Mouse (Mus musculus) heart, embryonic 13.5 days (tissue): ENCODE data around the gene Tbc1d17. TPM values are rescaled to one million over a fixed set of nuclear protein-coding genes. Genes with fewer than 3 reads are reported as not detected.
"Not testable (repeated sequence)": the region's sequence is repeated elsewhere in the genome, so short reads cannot be mapped to it uniquely, and the experiment has no call there.

Experiments
- ATAC-seq: fragments of 200-750 bp; cut with Nextera tagmentation; 2 replicates; pipeline ENCODE4 v1.8.0; 2017; ENCODE audit warnings: moderate TSS enrichment; ENCODE audit not compliant: insufficient number of reproducible peaks, low FRiP score, low TSS enrichment; ENCODE audit errors: extremely low read depth
- H3K27ac ChIP-seq: fragments of 300-500 bp; sonication (generic); replicated peaks from 2 replicates; pipeline ENCODE4 v1.5.1; 2015; ENCODE audit warnings: moderate library complexity, mild to moderate bottlenecking, inconsistent platforms
- H3K27me3 ChIP-seq: fragments of 300-500 bp; sonication (generic); replicated peaks from 2 replicates; pipeline ENCODE4 v1.6.1; 2015; ENCODE audit warnings: mild to moderate bottlenecking, inconsistent platforms
- H3K36me3 ChIP-seq: fragments of 300-500 bp; sonication (generic); 2 replicates; pipeline ENCODE4 v1.6.1; 2015; ENCODE audit warnings: mild to moderate bottlenecking, inconsistent platforms
- H3K4me1 ChIP-seq: fragments of 300-500 bp; sonication (generic); 2 replicates; pipeline ENCODE4 v1.6.1; 2015; ENCODE audit warnings: inconsistent platforms
- H3K4me2 ChIP-seq: fragments of 300-500 bp; sonication (generic); 2 replicates; pipeline ENCODE4 v1.6.1; 2015; ENCODE audit warnings: inconsistent platforms, mild to moderate bottlenecking, moderate library complexity
- H3K4me3 ChIP-seq: fragments of 300-500 bp; sonication (generic); 2 replicates; pipeline ENCODE4 v1.5.1; 2015; ENCODE audit warnings: moderate library complexity, mild to moderate bottlenecking, inconsistent platforms
- H3K9ac ChIP-seq: fragments of 300-500 bp; sonication (generic); 2 replicates; pipeline ENCODE4 v1.6.1; 2015; ENCODE audit warnings: inconsistent platforms, mild to moderate bottlenecking, moderate library complexity
- H3K9me3 ChIP-seq: fragments of 300-500 bp; sonication (generic); 2 replicates; pipeline ENCODE4 v1.6.1; 2016; ENCODE audit warnings: inconsistent platforms
- WGBS: fragments of 180-500 bp; shearing (Covaris S2); methylation state at CpG from one replicate; pipeline ENCODE4 v1.1.7; 2015; ENCODE audit warnings: mixed read lengths; 5-methylcytosine and 5-hydroxymethylcytosine counted together
- polyA plus RNA-seq: library from polyadenylated mRNA; unstranded; fragments of >200 nt; fragmentation: Nextera tagmentation; extraction: Ambion mirVana; gene quantifications from 2 replicates; pipeline ENCODE4 v1.2.1, GENCODE M21; 2015

The Tbc1d17 gene
- polyA plus RNA-seq, 1 experiment from 2014 or later: 57.0 TPM

- Histone ChIP-seq H3K4me1 (peaks cover 55% of the 10 kb centered on the region), H3K36me3 (peaks cover 48% of the 10 kb centered on the region), H3K4me3 (no peak overlapping the region), H3K9ac (no peak overlapping the region), H3K9me3 (no peaks in the 10 kb centered on the region), H3K27me3 (no peaks in the 10 kb centered on the region), H3K27ac (no peak overlapping the region), H3K4me2 (no peak overlapping the region)
- 88% methylated on average over 7 of the region's 7 CpGs for WGBS
- ATAC-seq: no peak
These were observed 41.3 kb upstream of the Tbc1d17 start for GRCm38 (mm10) chr7:44890180-44890579.

- no peak for ATAC-seq
- 66% methylated on average over 13 of the region's 13 CpGs for WGBS
- Histone ChIP-seq H3K9me3 (no peaks in the 10 kb centered on the region), H3K27me3 (no peaks in the 10 kb centered on the region), H3K27ac (peak overlapping the region; percentile 70), H3K36me3 (peaks cover 63% of the 10 kb centered on the region), H3K4me2 (no peak overlapping the region), H3K9ac (peak overlapping the region; percentile 56), H3K4me1 (peaks cover 49% of the 10 kb centered on the region), H3K4me3 (0 out of 2 replicates have a peak overlapping the region, but pooled peaks have one; percentile 2)
These were observed 39.6 kb upstream of the Tbc1d17 start for GRCm38 (mm10) chr7:44888256-44889105.

- no peaks in the 10 kb centered on the region for H3K27me3 ChIP-seq
- H3K9ac ChIP-seq: peak overlapping the region; percentile 33; the same call in 1 of the 2 replicates
- no peak for ATAC-seq
- peaks cover 43% of the 10 kb centered on the region for H3K4me1 ChIP-seq
- no peak overlapping the region for H3K4me3 ChIP-seq
- peaks cover 79% of the 10 kb centered on the region for H3K36me3 ChIP-seq
- 82% methylated on average over 7 of the region's 7 CpGs for WGBS
- no peak overlapping the region for H3K4me2 ChIP-seq
- no peak overlapping the region for H3K27ac ChIP-seq
- no peaks in the 10 kb centered on the region for H3K9me3 ChIP-seq
These were observed 38.1 kb upstream of the Tbc1d17 start for GRCm38 (mm10) chr7:44886964-44887363.

GRCm38 (mm10) chr7:44884637-44885036 is 35.8 kb upstream of the Tbc1d17 start:
- Histone ChIP-seq H3K4me2 (no peak overlapping the region), H3K4me3 (no peak overlapping the region), H3K36me3 (peaks cover 92% of the 10 kb centered on the region), H3K27ac (no peak overlapping the region), H3K9ac (no peak overlapping the region), H3K9me3 (no peaks in the 10 kb centered on the region), H3K4me1 (peaks cover 25% of the 10 kb centered on the region), H3K27me3 (no peaks in the 10 kb centered on the region)
- WGBS: over 99% methylated on average over 5 of the region's 5 CpGs
- ATAC-seq: no peak

- Histone ChIP-seq H3K27me3 (no peaks in the 10 kb centered on the region), H3K4me3 (no peak overlapping the region), H3K4me2 (no peak overlapping the region), H3K4me1 (peaks cover 23% of the 10 kb centered on the region), H3K9me3 (no peaks in the 10 kb centered on the region), H3K36me3 (peaks cover 94% of the 10 kb centered on the region), H3K27ac (no peak overlapping the region), H3K9ac (no peak overlapping the region)
- 92% methylated on average over 3 of the region's 3 CpGs for WGBS
- ATAC-seq: no peak
These were observed 34.2 kb upstream of the Tbc1d17 start for GRCm38 (mm10) chr7:44883036-44883435.

- 48% methylated on average over 14 of the region's 14 CpGs for WGBS
- Histone ChIP-seq H3K27me3 (no peaks in the 10 kb centered on the region), H3K36me3 (peaks cover 75% of the 10 kb centered on the region), H3K4me2 (peak overlapping the region; percentile 3), H3K4me1 (peaks cover 34% of the 10 kb centered on the region), H3K9ac (0 out of 2 replicates have a peak overlapping the region, but pooled peaks have one; percentile 61), H3K27ac (peak overlapping the region; percentile 90), H3K9me3 (no peaks in the 10 kb centered on the region), H3K4me3 (no peak overlapping the region)
- peak; percentile 44; the same call in 1 of the 2 replicates for ATAC-seq
These were observed 29.0 kb upstream of the Tbc1d17 start for GRCm38 (mm10) chr7:44877833-44878232.

- not testable (repeated sequence) for H3K9ac ChIP-seq, ATAC-seq, H3K4me3 ChIP-seq, H3K27ac ChIP-seq, H3K27me3 ChIP-seq, H3K9me3 ChIP-seq, H3K4me2 ChIP-seq
- WGBS: 86% methylated on average over 2 of the region's 2 CpGs
- peaks cover 14% of the 10 kb centered on the region for H3K36me3 ChIP-seq
- peaks cover 49% of the 10 kb centered on the region for H3K4me1 ChIP-seq
These were observed 22.9 kb upstream of the Tbc1d17 start for GRCm38 (mm10) chr7:44871774-44872173.

- Histone ChIP-seq H3K9me3 (no peaks in the 10 kb centered on the region), H3K27ac (0 out of 2 replicates have a peak overlapping the region, but pooled peaks have one; percentile 3)
- 73% methylated on average over 1 of the region's 1 CpGs for WGBS
These were observed 22.3 kb upstream of the Tbc1d17 start for GRCm38 (mm10) chr7:44871181-44871580.

GRCm38 (mm10) chr7:44870614-44871013 is 21.7 kb upstream of the Tbc1d17 start:
- peak overlapping the region; percentile 92 for H3K4me2 ChIP-seq
- peaks cover 3% of the 10 kb centered on the region; the same call in 1 of the 2 replicates for H3K36me3 ChIP-seq
- peak overlapping the region; percentile 81 for H3K4me3 ChIP-seq
- H3K9me3 ChIP-seq: no peaks in the 10 kb centered on the region
- ATAC-seq: no peak
- peaks cover 61% of the 10 kb centered on the region for H3K4me1 ChIP-seq
- H3K9ac ChIP-seq: peak overlapping the region; percentile 98
- WGBS: 82% methylated on average over 6 of the region's 6 CpGs
- peak overlapping the region; percentile 99 for H3K27ac ChIP-seq
- no peaks in the 10 kb centered on the region for H3K27me3 ChIP-seq

More at GRCm38 (mm10) chr7:44871181-44871580, 22.3 kb upstream of the Tbc1d17 start:
- H3K36me3 ChIP-seq: peaks cover 8% of the 10 kb centered on the region
- no peak overlapping the region for H3K4me2 ChIP-seq
- ATAC-seq: no peak
- H3K4me3 ChIP-seq: no peak overlapping the region
- H3K27me3 ChIP-seq: no peaks in the 10 kb centered on the region
- H3K4me1 ChIP-seq: peaks cover 55% of the 10 kb centered on the region
- no peak overlapping the region for H3K9ac ChIP-seq

- Histone ChIP-seq H3K9ac (peak within 1 kb of the TSS; percentile 98), H3K9me3 (no peaks in the 10 kb centered on the region), H3K27ac (peak within 1 kb of the TSS; percentile 99), H3K4me1 (peaks cover 66% of the 10 kb centered on the region), H3K4me2 (peak within 1 kb of the TSS; percentile 92), H3K36me3 (peaks cover 7% of the 10 kb centered on the region), H3K27me3 (no peaks in the 10 kb centered on the region), H3K4me3 (peak within 1 kb of the TSS; percentile 81)
- ATAC-seq: peak; percentile 82
- 5% methylated on average over 29 of the region's 29 CpGs for WGBS
These were observed 21.0 kb upstream of the Tbc1d17 start, which contains the start of gene Ptov1 for GRCm38 (mm10) chr7:44869697-44870528. Gene Ptov1 (minus strand): TSS chr7:44869788.
